Mouse (Mus musculus): ENCODE measurements at regions not wholly inside any gene's neighbourhood (a gene's known extent, or its start where the extent isn't known, plus 50 kb on each side); places are given as distances from the start of the nearest gene placed in this dataset.

- ChIA-PET POLR2A (no interaction called here), CTCF (no interaction called here)
- TF ChIP-seq CTCF (IDR thresholded peaks at IDR 0.05) = no peak
- ATAC-seq = no peak
- DNase-seq (ENCODE audit: low read depth, low spot score) = no peak
- in situ Hi-C loops (cut with MboI; ENCODE audit: low pct_unique_long_range_greater_than_20kb) = no loop called here
- no peaks in the 10 kb centered on the region for H3K27me3 ChIP-seq
Observed at GRCm38 (mm10) chr2:122968809-122969628, 204.0 kb downstream of the Sqor start.

Data from Patski (cell line).